Mouse (Mus musculus): ENCODE data around the gene Xlr4b. TPM values are rescaled to one million over a fixed set of nuclear protein-coding genes. Genes with fewer than 3 reads are reported as not detected.
"Not testable (repeated sequence)": the region's sequence is repeated elsewhere in the genome, so short reads cannot be mapped to it uniquely, and the experiment has no call there.

The Xlr4b gene
- polyA plus RNA-seq (2012; rRNA removed): 0.93 and 1.6 TPM in 2 replicates

GRCm38 (mm10) chrX:73213819-73214564 lies at the start of gene Xlr4b:
Gene Xlr4b, plus strand, starts transcription at chrX:73214333.
- H3K27ac ChIP-seq (ENCODE audit: insufficient read depth, low read length); H3K4me1 ChIP-seq (ENCODE audit: control insufficient read depth, insufficient read depth, low read length); H3K4me3 ChIP-seq (ENCODE audit: insufficient read depth, low read length): not testable (repeated sequence)

DNA sequence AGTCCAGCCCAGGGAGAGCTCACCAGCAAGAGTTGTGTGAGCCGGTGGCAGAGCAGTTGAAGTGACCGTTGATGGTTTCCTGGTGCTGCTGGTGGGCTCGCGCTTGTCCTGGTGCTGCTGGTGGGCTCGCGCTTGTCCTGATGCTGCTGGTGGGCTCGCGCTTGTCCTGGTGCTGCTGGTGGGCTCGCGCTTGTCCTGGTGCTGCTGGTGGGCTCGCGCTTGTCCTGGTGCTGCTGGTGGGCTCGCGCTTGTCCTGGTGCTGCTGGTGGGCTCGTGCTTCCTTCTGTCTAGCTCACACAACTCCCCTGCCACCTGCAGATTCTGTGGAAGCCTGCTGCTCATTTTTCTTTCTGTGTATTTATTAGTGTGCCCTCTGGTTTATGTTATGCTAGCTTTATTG lies 37.2 kb upstream of the Xlr4b start, which contains the start of gene Spin2d:
TSS of gene Spin2d (minus strand) at position 101 of the 400 bp plus-strand sequence.
- not testable (repeated sequence) for H3K4me3 ChIP-seq (ENCODE audit: insufficient read depth, low read length); H3K4me1 ChIP-seq (ENCODE audit: control insufficient read depth, insufficient read depth, low read length); H3K27ac ChIP-seq (ENCODE audit: insufficient read depth, low read length)

- H3K4me3 ChIP-seq (ENCODE audit: insufficient read depth, low read length); H3K27ac ChIP-seq (ENCODE audit: insufficient read depth, low read length); H3K4me1 ChIP-seq (ENCODE audit: control insufficient read depth, insufficient read depth, low read length): not testable (repeated sequence)
These were observed 22.2 kb upstream of the Xlr4b start, which contains the start of gene Xlr3b for GRCm38 (mm10) chrX:73191934-73192333. Gene Xlr3b, plus strand, starts transcription at chrX:73192207.

- H3K27ac ChIP-seq (ENCODE audit: insufficient read depth, low read length): no peak overlapping the region
- H3K4me3 ChIP-seq (ENCODE audit: insufficient read depth, low read length): no peak overlapping the region
- H3K4me1 ChIP-seq (ENCODE audit: control insufficient read depth, insufficient read depth, low read length): no peaks in the 10 kb centered on the region
- TF ChIP-seq CTCF (IDR thresholded peaks at IDR 0.05; ENCODE audit: extremely low read depth, insufficient read depth, low read length): no peak
- no peak for TF ChIP-seq POLR2A (IDR thresholded peaks at IDR 0.05; ENCODE audit: extremely low read depth, insufficient read depth, low read length)
These were observed 11.2 kb downstream of the Xlr4b start for GRCm38 (mm10) chrX:73225365-73225764.

DNA sequence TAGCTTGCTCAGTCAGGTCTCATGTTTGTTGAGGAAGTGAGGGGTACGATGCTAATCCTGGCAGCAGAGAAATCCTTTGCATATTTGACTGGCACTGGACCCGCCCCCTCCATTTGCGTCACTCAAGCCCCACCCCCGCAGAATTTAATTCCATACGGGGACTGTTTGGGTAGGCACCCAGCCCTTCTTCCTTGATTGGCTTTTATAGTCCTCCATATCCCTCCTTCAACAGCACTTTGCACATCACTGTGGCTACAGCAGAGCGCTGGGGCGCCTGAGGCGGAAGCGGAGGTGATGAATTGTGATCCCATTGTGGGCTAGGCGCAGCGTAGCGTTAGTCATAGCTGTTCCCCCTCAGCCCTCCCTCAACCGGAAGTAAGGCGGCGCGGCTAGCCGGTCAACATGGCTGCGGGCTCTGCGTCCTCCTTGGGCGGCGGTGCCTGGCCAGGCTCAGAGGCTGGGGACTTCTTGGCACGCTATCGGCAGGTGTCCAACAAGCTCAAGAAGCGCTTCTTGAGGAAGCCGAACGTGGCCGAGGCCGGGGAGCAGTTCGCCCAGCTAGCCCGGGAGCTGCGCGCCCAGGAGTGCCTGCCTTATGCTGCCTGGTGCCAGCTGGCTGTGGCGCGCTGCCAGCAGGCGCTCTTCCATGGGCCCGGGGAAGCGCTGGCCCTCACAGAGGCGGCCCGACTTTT lies 13.9 kb downstream of the Xlr4b start, which contains the start of gene F8a:
TSS of gene F8a (plus strand) at position 378 of the 692 bp plus-strand sequence.
- H3K27ac ChIP-seq (ENCODE audit: insufficient read depth, low read length): peak within 1 kb of the TSS; percentile 99
- peak within 1 kb of the TSS; percentile 59 for H3K4me3 ChIP-seq (ENCODE audit: insufficient read depth, low read length)
- no peaks in the 10 kb centered on the region for H3K4me1 ChIP-seq (ENCODE audit: control insufficient read depth, insufficient read depth, low read length)
- TF ChIP-seq POLR2A (IDR thresholded peaks at IDR 0.05; ENCODE audit: extremely low read depth, insufficient read depth, low read length): peak; percentile 83
- no peak for TF ChIP-seq CTCF (IDR thresholded peaks at IDR 0.05; ENCODE audit: extremely low read depth, insufficient read depth, low read length)

- Histone ChIP-seq H3K4me3 (ENCODE audit: insufficient read depth, low read length) (peak overlapping the region; percentile 59), H3K4me1 (ENCODE audit: control insufficient read depth, insufficient read depth, low read length) (no peaks in the 10 kb centered on the region), H3K27ac (ENCODE audit: insufficient read depth, low read length) (peak overlapping the region; percentile 99)
- no peak for TF ChIP-seq POLR2A (IDR thresholded peaks at IDR 0.05; ENCODE audit: extremely low read depth, insufficient read depth, low read length)
- no peak for TF ChIP-seq CTCF (IDR thresholded peaks at IDR 0.05; ENCODE audit: extremely low read depth, insufficient read depth, low read length)
These were observed 14.6 kb downstream of the Xlr4b start for GRCm38 (mm10) chrX:73228606-73229214.

- no peak overlapping the region for H3K27ac ChIP-seq (ENCODE audit: insufficient read depth, low read length)
- H3K4me3 ChIP-seq (ENCODE audit: insufficient read depth, low read length): peak overlapping the region; percentile 59
- no peaks in the 10 kb centered on the region for H3K4me1 ChIP-seq (ENCODE audit: control insufficient read depth, insufficient read depth, low read length)
- no peak for TF ChIP-seq CTCF (IDR thresholded peaks at IDR 0.05; ENCODE audit: extremely low read depth, insufficient read depth, low read length)
- no peak for TF ChIP-seq POLR2A (IDR thresholded peaks at IDR 0.05; ENCODE audit: extremely low read depth, insufficient read depth, low read length)
These were observed 15.2 kb downstream of the Xlr4b start for GRCm38 (mm10) chrX:73229288-73229687.

GRCm38 (mm10) chrX:73242821-73243325 lies 28.7 kb downstream of the Xlr4b start, which contains the start of gene Xlr4c:
Gene Xlr4c, minus strand, starts transcription at chrX:73243130.
- H3K4me3 ChIP-seq (ENCODE audit: insufficient read depth, low read length); H3K27ac ChIP-seq (ENCODE audit: insufficient read depth, low read length); H3K4me1 ChIP-seq (ENCODE audit: control insufficient read depth, insufficient read depth, low read length): not testable (repeated sequence)

DNA sequence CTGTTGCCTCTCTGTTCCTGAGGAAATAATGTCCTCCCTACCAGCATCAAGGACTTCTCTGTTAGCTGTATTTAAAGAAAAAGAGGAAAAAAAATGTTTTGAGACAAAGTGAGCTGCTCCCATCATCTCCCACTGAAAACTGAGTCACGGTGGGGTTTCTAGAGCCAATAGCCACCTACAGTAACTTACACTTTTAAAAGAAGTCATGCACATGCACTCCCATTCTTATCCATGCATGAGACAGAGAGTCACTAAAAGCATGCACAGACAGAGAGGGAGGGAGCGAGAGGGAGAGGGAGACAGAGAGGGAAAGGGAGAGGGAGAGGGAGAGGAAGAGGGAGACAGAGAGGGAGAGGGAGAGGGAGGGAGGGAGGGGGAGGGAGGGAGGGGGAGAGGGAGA lies 48.3 kb downstream of the Xlr4b start:
- H3K4me3 ChIP-seq (ENCODE audit: insufficient read depth, low read length); H3K27ac ChIP-seq (ENCODE audit: insufficient read depth, low read length); H3K4me1 ChIP-seq (ENCODE audit: control insufficient read depth, insufficient read depth, low read length): not testable (repeated sequence)

DNA sequence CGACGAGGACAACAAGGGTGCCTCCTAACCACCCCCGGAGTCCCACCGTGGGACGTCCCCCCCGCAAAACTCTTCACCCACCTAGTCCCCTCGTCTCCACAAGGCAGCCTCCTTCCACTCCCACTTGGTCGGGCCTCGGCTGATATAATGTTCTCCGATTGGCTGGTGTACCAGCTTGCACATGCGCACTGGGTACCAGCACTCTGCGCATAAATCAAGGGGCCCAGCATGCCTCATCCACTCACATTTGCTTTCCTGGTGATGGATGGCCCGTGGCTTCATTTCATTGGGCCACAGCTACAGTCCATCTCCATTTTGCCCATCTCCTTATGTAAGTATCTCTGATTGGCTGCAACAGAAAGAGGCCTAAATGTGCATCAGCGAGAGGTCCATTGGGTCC lies 51.1 kb downstream of the Xlr4b start, which contains the start of gene Xlr3c:
TSS of gene Xlr3c (minus strand) at position 121 of the 400 bp plus-strand sequence.
- H3K4me1 ChIP-seq (ENCODE audit: control insufficient read depth, insufficient read depth, low read length): not testable (repeated sequence)

More for the DNA sequence above, 51.1 kb downstream of the Xlr4b start, which contains the start of gene Xlr3c:
- H3K27ac ChIP-seq (ENCODE audit: insufficient read depth, low read length); H3K4me3 ChIP-seq (ENCODE audit: insufficient read depth, low read length): not testable (repeated sequence)

Other genes with a start within 250 kb of the Xlr4b start
- gene Zfp185, start 227.0 kb upstream of the Xlr4b start, polyA plus RNA-seq (2012; rRNA removed): 0.91 and 0.94 TPM in 2 replicates
- gene Pnma5, start 177.2 kb upstream of the Xlr4b start, polyA plus RNA-seq (2012; rRNA removed): 0.13 and 0.25 TPM in 2 replicates
- 15.9 and 20.8 TPM in 2 replicates for gene Pnma3, start 149.5 kb upstream of the Xlr4b start, polyA plus RNA-seq (2012; rRNA removed)
- 0.64 and 0.67 TPM in 2 replicates for gene Xlr4a, start 131.9 kb upstream of the Xlr4b start, polyA plus RNA-seq (2012; rRNA removed)
- gene Xlr3a, start 117.2 kb upstream of the Xlr4b start, polyA plus RNA-seq (2012; rRNA removed): 2.0 and 3.6 TPM in 2 replicates
- 0.28 and 0.31 TPM in 2 replicates for gene Gm14685, start 97.3 kb upstream of the Xlr4b start, polyA plus RNA-seq (2012; rRNA removed)
- gene Xlr5b, start 65.5 kb upstream of the Xlr4b start, polyA plus RNA-seq (2012; rRNA removed): not detected in 2 replicates
- gene DXBay18, start 64.9 kb upstream of the Xlr4b start, polyA plus RNA-seq (2012; rRNA removed): 0.52 and 0.55 TPM in 2 replicates
- not detected in 2 replicates for gene Spin2d, start 37.3 kb upstream of the Xlr4b start, polyA plus RNA-seq (2012; rRNA removed)
- 4.6 and 5.3 TPM in 2 replicates for gene Xlr3b, start 22.1 kb upstream of the Xlr4b start, polyA plus RNA-seq (2012; rRNA removed)
- 14.9 and 15.2 TPM in 2 replicates for gene F8a, start 14.0 kb downstream of the Xlr4b start, polyA plus RNA-seq (2012; rRNA removed)
- gene Xlr4c, start 28.8 kb downstream of the Xlr4b start, polyA plus RNA-seq (2012; rRNA removed): 0.17 and 0.29 TPM in 2 replicates
- not detected in 2 replicates for gene Xlr3c, start 51.1 kb downstream of the Xlr4b start, polyA plus RNA-seq (2012; rRNA removed)
- not detected in 2 replicates for gene Xlr5a, start 78.6 kb downstream of the Xlr4b start, polyA plus RNA-seq (2012; rRNA removed)
- not detected in 2 replicates for gene Xlr5c, start 78.6 kb downstream of the Xlr4b start, polyA plus RNA-seq (2012; rRNA removed)
- gene Gm45015, start 122.5 kb downstream of the Xlr4b start, polyA plus RNA-seq (2012; rRNA removed): not detected in 2 replicates
- 17.5 and 17.7 TPM in 2 replicates for gene Zfp275, start 128.3 kb downstream of the Xlr4b start, polyA plus RNA-seq (2012; rRNA removed)
- gene Gm18336, start 184.4 kb downstream of the Xlr4b start, polyA plus RNA-seq (2012; rRNA removed): 0.08 and 0.13 TPM in 2 replicates
- gene Zfp92, start 196.8 kb downstream of the Xlr4b start, polyA plus RNA-seq (2012; rRNA removed): 0.90 and 1.0 TPM in 2 replicates
- gene Trex2, start 221.0 kb downstream of the Xlr4b start, polyA plus RNA-seq (2012; rRNA removed): not detected in 2 replicates
- 9.8 and 10.2 TPM in 2 replicates for gene Haus7, start 244.7 kb downstream of the Xlr4b start, polyA plus RNA-seq (2012; rRNA removed)